Mouse (Mus musculus) heart, embryonic 13.5 days (tissue): ENCODE data around the gene Stk17b. TPM values are rescaled to one million over a fixed set of nuclear protein-coding genes. Genes with fewer than 3 reads are reported as not detected.
A peak's percentile ranks its signal among the peaks of the same experiment; 100 is the strongest.

ENCODE experiments used
- ATAC-seq: fragments of 200-750 bp; cut with Nextera tagmentation; 2 replicates; pipeline ENCODE4 v1.8.0; 2017; ENCODE audit warnings: moderate TSS enrichment; ENCODE audit not compliant: insufficient number of reproducible peaks, low FRiP score, low TSS enrichment; ENCODE audit errors: extremely low read depth
- H3K27ac ChIP-seq: fragments of 300-500 bp; sonication (generic); replicated peaks from 2 replicates; pipeline ENCODE4 v1.5.1; 2015; ENCODE audit warnings: moderate library complexity, mild to moderate bottlenecking, inconsistent platforms
- H3K27me3 ChIP-seq: fragments of 300-500 bp; sonication (generic); replicated peaks from 2 replicates; pipeline ENCODE4 v1.6.1; 2015; ENCODE audit warnings: mild to moderate bottlenecking, inconsistent platforms
- H3K36me3 ChIP-seq: fragments of 300-500 bp; sonication (generic); 2 replicates; pipeline ENCODE4 v1.6.1; 2015; ENCODE audit warnings: mild to moderate bottlenecking, inconsistent platforms
- H3K4me1 ChIP-seq: fragments of 300-500 bp; sonication (generic); 2 replicates; pipeline ENCODE4 v1.6.1; 2015; ENCODE audit warnings: inconsistent platforms
- H3K4me2 ChIP-seq: fragments of 300-500 bp; sonication (generic); 2 replicates; pipeline ENCODE4 v1.6.1; 2015; ENCODE audit warnings: inconsistent platforms, mild to moderate bottlenecking, moderate library complexity
- H3K4me3 ChIP-seq: fragments of 300-500 bp; sonication (generic); 2 replicates; pipeline ENCODE4 v1.5.1; 2015; ENCODE audit warnings: moderate library complexity, mild to moderate bottlenecking, inconsistent platforms
- H3K9ac ChIP-seq: fragments of 300-500 bp; sonication (generic); 2 replicates; pipeline ENCODE4 v1.6.1; 2015; ENCODE audit warnings: inconsistent platforms, mild to moderate bottlenecking, moderate library complexity
- H3K9me3 ChIP-seq: fragments of 300-500 bp; sonication (generic); 2 replicates; pipeline ENCODE4 v1.6.1; 2016; ENCODE audit warnings: inconsistent platforms
- WGBS: fragments of 180-500 bp; shearing (Covaris S2); methylation state at CpG from one replicate; pipeline ENCODE4 v1.1.7; 2015; ENCODE audit warnings: mixed read lengths; 5-methylcytosine and 5-hydroxymethylcytosine counted together
- polyA plus RNA-seq: library from polyadenylated mRNA; unstranded; fragments of >200 nt; fragmentation: Nextera tagmentation; extraction: Ambion mirVana; gene quantifications from 2 replicates; pipeline ENCODE4 v1.2.1, GENCODE M21; 2015

The Stk17b gene
- polyA plus RNA-seq, 1 experiment from 2014 or later, result 15.5 TPM

DNA sequence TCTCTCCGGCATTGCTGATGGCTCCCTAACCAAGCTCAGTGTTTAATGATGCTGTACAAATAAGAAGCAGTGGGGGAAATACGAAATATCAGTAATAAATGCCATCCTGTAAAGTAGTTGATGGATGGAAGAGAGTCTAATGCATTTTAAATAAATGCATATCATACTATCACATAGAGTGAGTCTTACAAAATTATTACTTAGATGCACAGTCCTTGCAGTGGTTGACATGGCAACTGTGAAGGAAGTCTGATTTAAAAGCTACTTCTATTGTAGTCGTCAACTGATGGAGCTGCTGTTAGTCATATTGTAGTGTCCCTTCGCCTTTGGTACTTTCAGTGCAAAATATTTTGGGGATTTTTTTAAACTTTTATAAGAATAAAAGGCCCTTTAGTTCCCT, 26.9 kb upstream of the Stk17b start:
- H3K9ac ChIP-seq, result no peak overlapping the region
- 83% methylated on average over 4 of the region's 4 CpGs for WGBS
- no peaks in the 10 kb centered on the region for H3K4me1 ChIP-seq
- H3K9me3 ChIP-seq, result no peaks in the 10 kb centered on the region
- H3K4me3 ChIP-seq, result no peak overlapping the region
- H3K36me3 ChIP-seq, result peaks cover 10% of the 10 kb centered on the region
- no peak overlapping the region for H3K27ac ChIP-seq
- ATAC-seq, result no peak
- H3K4me2 ChIP-seq, result no peak overlapping the region
- no peaks in the 10 kb centered on the region for H3K27me3 ChIP-seq

DNA sequence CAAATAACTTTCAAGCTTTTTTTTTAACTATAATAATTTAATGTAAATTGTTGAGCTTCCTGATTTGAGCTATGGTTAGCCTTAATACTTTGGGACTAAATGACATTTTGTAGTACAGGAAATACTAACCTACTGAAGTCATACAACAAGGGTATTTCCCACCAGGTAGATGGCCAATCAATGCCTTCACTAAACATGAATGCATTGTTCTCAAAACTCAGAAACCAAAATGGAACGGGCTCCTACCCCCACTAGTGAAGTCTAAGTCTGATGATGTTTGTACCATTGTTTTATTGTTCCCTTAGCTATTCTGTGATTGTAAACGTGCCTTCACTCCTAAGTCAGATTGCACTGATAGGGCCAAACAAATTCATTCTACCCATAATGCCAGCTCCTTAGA, 23.2 kb upstream of the Stk17b start:
- Histone ChIP-seq H3K4me3 (no peak overlapping the region), H3K4me1 (no peaks in the 10 kb centered on the region), H3K36me3 (peaks cover 9% of the 10 kb centered on the region), H3K4me2 (no peak overlapping the region), H3K9me3 (no peaks in the 10 kb centered on the region), H3K9ac (no peak overlapping the region), H3K27me3 (no peaks in the 10 kb centered on the region), H3K27ac (no peak overlapping the region)
- 67% methylated on average over 2 of the region's 2 CpGs for WGBS
- no peak for ATAC-seq

DNA sequence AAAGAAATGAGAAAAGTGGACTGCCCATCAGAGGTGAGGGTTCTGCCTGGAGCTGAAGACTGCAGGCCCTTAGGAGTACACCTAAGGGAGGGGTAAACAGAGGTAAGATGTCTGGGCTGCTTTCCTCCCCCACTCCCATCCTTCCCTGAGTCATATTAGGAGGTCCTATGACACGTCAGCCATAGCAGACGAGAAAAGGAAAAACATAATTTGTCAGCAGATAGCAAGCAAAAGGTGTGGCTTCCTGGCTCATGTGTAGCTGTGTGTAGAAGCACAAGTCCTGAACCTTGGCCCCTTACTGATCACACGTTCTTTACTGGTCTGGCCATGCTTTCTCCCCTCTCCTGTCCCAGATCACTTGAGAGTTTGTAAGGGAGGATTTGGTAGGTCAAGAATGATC, 12.8 kb upstream of the Stk17b start:
- no peaks in the 10 kb centered on the region for H3K36me3 ChIP-seq
- 51% methylated on average over 3 of the region's 3 CpGs for WGBS
- H3K9ac ChIP-seq, result no peak overlapping the region
- no peaks in the 10 kb centered on the region for H3K9me3 ChIP-seq
- no peak overlapping the region for H3K4me3 ChIP-seq
- no peak overlapping the region for H3K4me2 ChIP-seq
- no peak for ATAC-seq
- H3K4me1 ChIP-seq, result peaks cover 8% of the 10 kb centered on the region
- H3K27me3 ChIP-seq, result no peaks in the 10 kb centered on the region
- no peak overlapping the region for H3K27ac ChIP-seq

- Histone ChIP-seq H3K27me3 (no peaks in the 10 kb centered on the region), H3K4me3 (no peak overlapping the region), H3K9ac (no peak overlapping the region), H3K9me3 (no peaks in the 10 kb centered on the region), H3K36me3 (no peaks in the 10 kb centered on the region), H3K27ac (no peak overlapping the region), H3K4me2 (no peak overlapping the region), H3K4me1 (peaks cover 8% of the 10 kb centered on the region)
- ATAC-seq, result no peak
- 33% methylated on average over 5 of the region's 5 CpGs for WGBS
These were observed 12.1 kb upstream of the Stk17b start for GRCm38 (mm10) chr1:53797074-53797473.

GRCm38 (mm10) chr1:53796271-53796670, 11.2 kb upstream of the Stk17b start:
- no peak for ATAC-seq
- H3K9ac ChIP-seq, result no peak overlapping the region
- H3K9me3 ChIP-seq, result no peaks in the 10 kb centered on the region
- 82% methylated on average over 6 of the region's 6 CpGs for WGBS
- H3K27ac ChIP-seq, result no peak overlapping the region
- H3K4me1 ChIP-seq, result peaks cover 8% of the 10 kb centered on the region
- no peaks in the 10 kb centered on the region for H3K36me3 ChIP-seq
- no peak overlapping the region for H3K4me3 ChIP-seq
- H3K4me2 ChIP-seq, result no peak overlapping the region
- H3K27me3 ChIP-seq, result no peaks in the 10 kb centered on the region

DNA sequence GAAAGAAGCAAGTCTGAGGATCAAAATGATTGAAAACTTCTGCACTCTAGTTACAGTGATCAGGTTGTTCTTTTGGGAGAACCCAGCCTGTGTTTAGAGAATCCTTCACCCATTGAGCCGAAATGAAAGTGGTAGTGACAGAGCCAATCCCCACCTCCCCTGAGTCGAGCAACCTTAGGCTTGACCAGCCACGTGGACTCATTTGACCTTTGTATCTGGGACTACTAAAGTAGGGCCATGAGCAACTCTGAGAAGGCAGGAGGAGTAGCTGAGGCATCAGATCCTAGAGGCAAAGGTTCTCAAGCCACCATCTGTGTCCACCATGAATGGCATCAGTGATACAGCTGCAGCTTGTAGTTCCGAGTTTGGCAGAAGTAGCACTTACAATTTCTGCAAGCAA, 10.6 kb upstream of the Stk17b start:
- H3K36me3 ChIP-seq, result no peaks in the 10 kb centered on the region
- no peak overlapping the region for H3K27ac ChIP-seq
- H3K9me3 ChIP-seq, result no peaks in the 10 kb centered on the region
- H3K4me3 ChIP-seq, result no peak overlapping the region
- H3K4me2 ChIP-seq, result no peak overlapping the region
- 70% methylated on average over 4 of the region's 4 CpGs for WGBS
- no peak overlapping the region for H3K9ac ChIP-seq
- H3K27me3 ChIP-seq, result no peaks in the 10 kb centered on the region
- peaks cover 8% of the 10 kb centered on the region for H3K4me1 ChIP-seq
- ATAC-seq, result no peak

- Histone ChIP-seq H3K9ac (no peak overlapping the region), H3K4me3 (no peak overlapping the region), H3K27ac (no peak overlapping the region), H3K36me3 (no peaks in the 10 kb centered on the region), H3K4me1 (peaks cover 8% of the 10 kb centered on the region), H3K9me3 (no peaks in the 10 kb centered on the region), H3K4me2 (no peak overlapping the region), H3K27me3 (no peaks in the 10 kb centered on the region)
- no peak for ATAC-seq
- WGBS, result 88% methylated on average over 5 of the region's 5 CpGs
These were observed 10.1 kb upstream of the Stk17b start for GRCm38 (mm10) chr1:53795081-53795480.

GRCm38 (mm10) chr1:53794279-53794678, 9.3 kb upstream of the Stk17b start:
- Histone ChIP-seq H3K4me1 (peaks cover 8% of the 10 kb centered on the region), H3K4me2 (no peak overlapping the region), H3K9ac (no peak overlapping the region), H3K27me3 (no peaks in the 10 kb centered on the region), H3K27ac (no peak overlapping the region), H3K36me3 (no peaks in the 10 kb centered on the region), H3K4me3 (no peak overlapping the region), H3K9me3 (no peaks in the 10 kb centered on the region)
- no peak for ATAC-seq
- 70% methylated on average over 2 of the region's 2 CpGs for WGBS

GRCm38 (mm10) chr1:53791343-53791742, 6.3 kb upstream of the Stk17b start:
- WGBS, result 70% methylated on average over 2 of the region's 2 CpGs
- H3K4me1 ChIP-seq, result no peaks in the 10 kb centered on the region
- H3K9ac ChIP-seq, result no peak overlapping the region
- no peaks in the 10 kb centered on the region for H3K36me3 ChIP-seq
- no peak for ATAC-seq
- H3K27ac ChIP-seq, result no peak overlapping the region
- H3K27me3 ChIP-seq, result no peaks in the 10 kb centered on the region
- H3K4me3 ChIP-seq, result no peak overlapping the region
- H3K9me3 ChIP-seq, result no peaks in the 10 kb centered on the region
- no peak overlapping the region for H3K4me2 ChIP-seq

DNA sequence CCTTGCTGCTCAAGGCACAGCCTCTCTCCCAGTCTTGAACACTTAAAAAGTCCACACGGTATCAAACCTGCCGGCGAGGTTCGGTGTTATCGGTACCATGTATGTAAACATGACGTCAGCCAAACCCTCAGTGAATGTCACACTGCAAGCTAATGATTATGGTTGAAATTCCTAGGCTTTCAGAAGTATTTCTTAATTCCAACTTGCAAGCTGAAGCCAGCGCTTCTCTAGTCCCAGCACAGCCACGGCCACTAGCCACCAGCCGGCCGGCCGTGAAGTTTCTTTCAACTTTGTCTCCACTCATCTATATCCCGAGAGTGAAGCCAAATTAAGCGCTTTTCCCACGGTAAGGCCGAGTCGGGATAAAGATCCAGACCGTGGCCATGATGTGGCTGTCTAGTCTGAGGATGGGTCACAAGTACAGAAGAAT, 718 bp downstream of the Stk17b start:
- Histone ChIP-seq H3K9me3 (no peaks in the 10 kb centered on the region), H3K4me2 (peak overlapping the region; percentile 83), H3K27ac (peak overlapping the region; percentile 94), H3K4me1 (peaks cover 5% of the 10 kb centered on the region), H3K36me3 (no peaks in the 10 kb centered on the region), H3K9ac (peak overlapping the region; percentile 95), H3K27me3 (no peaks in the 10 kb centered on the region), H3K4me3 (peak overlapping the region; percentile 94)
- WGBS, result under 1% methylated on average over 17 of the region's 17 CpGs
- ATAC-seq, result peak; percentile 5; the same call in 1 of the 2 replicates

GRCm38 (mm10) chr1:53782956-53783355, 2.1 kb downstream of the Stk17b start:
- no peak for ATAC-seq
- Histone ChIP-seq H3K27me3 (no peaks in the 10 kb centered on the region), H3K9me3 (no peaks in the 10 kb centered on the region), H3K27ac (no peak overlapping the region), H3K4me1 (peaks cover 5% of the 10 kb centered on the region), H3K4me2 (peak overlapping the region; percentile 30), H3K36me3 (no peaks in the 10 kb centered on the region), H3K9ac (no peak overlapping the region), H3K4me3 (peak overlapping the region; percentile 17)
- WGBS, result 87% methylated on average over 1 of the region's 1 CpGs

- no peaks in the 10 kb centered on the region for H3K27me3 ChIP-seq
- WGBS, result 63% methylated on average over 3 of the region's 3 CpGs
These were observed 2.9 kb downstream of the Stk17b start for GRCm38 (mm10) chr1:53782079-53782478.

More at GRCm38 (mm10) chr1:53782079-53782478, 2.9 kb downstream of the Stk17b start:
- no peak overlapping the region for H3K9ac ChIP-seq
- H3K4me1 ChIP-seq, result peaks cover 5% of the 10 kb centered on the region
- no peaks in the 10 kb centered on the region for H3K9me3 ChIP-seq
- no peak overlapping the region for H3K4me3 ChIP-seq
- ATAC-seq, result no peak
- H3K27ac ChIP-seq, result no peak overlapping the region
- no peak overlapping the region; the same call in 1 of the 2 replicates for H3K4me2 ChIP-seq
- no peaks in the 10 kb centered on the region for H3K36me3 ChIP-seq
